Mouse (Mus musculus) thymus, adult 2 months (tissue): Measurements from ENCODE around the gene Clhc1. TPM values are rescaled to one million over a fixed set of nuclear protein-coding genes. Genes with fewer than 3 reads are reported as not detected.

ENCODE experiments used
- DNase-seq: peaks from one replicate; pipeline ENCODE4 v3.0.0; 2021
- H3K27ac ChIP-seq: fragments of 200-500 bp; 2 replicates; pipeline ENCODE4 v1.5.1; 2012; ENCODE audit warnings: low read length, control low read depth; ENCODE audit not compliant: control insufficient read depth, insufficient read depth
- H3K27me3 ChIP-seq: fragments of 200-500 bp; 2 replicates; pipeline ENCODE4 v1.6.1; 2012; ENCODE audit warnings: mild to moderate bottlenecking, low read length, moderate library complexity, mixed read lengths; ENCODE audit not compliant: control insufficient read depth, insufficient read depth
- H3K36me3 ChIP-seq: fragments of 200-500 bp; 2 replicates; pipeline ENCODE4 v1.6.1; 2012; ENCODE audit warnings: mild to moderate bottlenecking, low read length, moderate library complexity; ENCODE audit not compliant: control insufficient read depth, insufficient read depth
- H3K4me1 ChIP-seq: fragments of 200-500 bp; replicated peaks from 2 replicates; pipeline ENCODE4 v1.6.1; 2012; ENCODE audit warnings: low read length; ENCODE audit not compliant: control insufficient read depth, insufficient read depth
- H3K4me3 ChIP-seq: fragments of 200-500 bp; 2 replicates; pipeline ENCODE4 v1.5.1; 2012; ENCODE audit warnings: mild to moderate bottlenecking, low read length, control low read depth, moderate library complexity; ENCODE audit not compliant: control insufficient read depth, insufficient read depth
- CTCF ChIP-seq: fragments of 200-500 bp; IDR thresholded peaks from 2 replicates; pipeline ENCODE4 v1.5.1; 2012; ENCODE audit warnings: mild to moderate bottlenecking, control low read depth, low read length, moderate library complexity, borderline replicate concordance; ENCODE audit not compliant: control insufficient read depth, poor library complexity, insufficient read depth; ENCODE audit errors: extremely low read depth
- POLR2A ChIP-seq: fragments of 200-500 bp; IDR thresholded peaks from 2 replicates; pipeline ENCODE4 v1.6.1; 2012; ENCODE audit warnings: mild to moderate bottlenecking, low read length, control low read depth, moderate library complexity; ENCODE audit not compliant: control insufficient read depth, poor library complexity, insufficient read depth; ENCODE audit errors: extremely low read depth
- WGBS: fragments of 180-500 bp; shearing (Covaris S2); methylation state at CpG from one replicate; pipeline ENCODE4 v1.1.7; 2018; 5-methylcytosine and 5-hydroxymethylcytosine counted together
- polyA plus RNA-seq: library from polyadenylated mRNA; depleted of rRNA; stranded (reverse); fragments of >200 nt; gene quantifications from 2 replicates; pipeline ENCODE4 v1.2.3, GENCODE M21; 2012

The Clhc1 gene
- polyA plus RNA-seq, 1 experiment: not detected

DNA sequence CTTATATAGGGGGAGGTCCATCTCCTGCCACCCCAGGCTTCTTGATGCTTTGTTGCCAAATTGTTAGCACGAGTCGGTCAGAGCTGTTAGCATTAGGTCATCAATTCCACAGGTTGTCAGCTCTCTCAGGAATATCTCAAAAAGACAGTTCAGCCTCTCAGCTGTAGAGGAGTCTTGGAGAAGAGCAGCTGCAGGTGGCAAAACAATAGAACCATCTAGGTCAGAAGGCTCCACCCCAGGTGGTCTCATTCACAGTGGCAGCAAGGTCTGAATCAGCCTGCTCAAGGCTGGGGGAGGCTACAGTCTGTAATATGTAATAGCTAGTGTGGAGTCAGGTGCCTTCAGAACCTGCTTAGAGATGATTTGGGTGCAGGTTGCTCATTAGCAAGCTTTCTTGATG, 55.8 kb downstream of the Clhc1 start:
- TF ChIP-seq POLR2A (no peak), CTCF (no peak)
- no peaks in the 10 kb centered on the region for H3K36me3 ChIP-seq
- 87% methylated on average over 2 of the region's 2 CpGs for WGBS
- no peaks in the 10 kb centered on the region for H3K4me1 ChIP-seq
- no peaks in the 10 kb centered on the region for H3K27me3 ChIP-seq
- H3K27ac ChIP-seq: no peak overlapping the region
- no peak for DNase-seq
- H3K4me3 ChIP-seq: no peak overlapping the region

DNA sequence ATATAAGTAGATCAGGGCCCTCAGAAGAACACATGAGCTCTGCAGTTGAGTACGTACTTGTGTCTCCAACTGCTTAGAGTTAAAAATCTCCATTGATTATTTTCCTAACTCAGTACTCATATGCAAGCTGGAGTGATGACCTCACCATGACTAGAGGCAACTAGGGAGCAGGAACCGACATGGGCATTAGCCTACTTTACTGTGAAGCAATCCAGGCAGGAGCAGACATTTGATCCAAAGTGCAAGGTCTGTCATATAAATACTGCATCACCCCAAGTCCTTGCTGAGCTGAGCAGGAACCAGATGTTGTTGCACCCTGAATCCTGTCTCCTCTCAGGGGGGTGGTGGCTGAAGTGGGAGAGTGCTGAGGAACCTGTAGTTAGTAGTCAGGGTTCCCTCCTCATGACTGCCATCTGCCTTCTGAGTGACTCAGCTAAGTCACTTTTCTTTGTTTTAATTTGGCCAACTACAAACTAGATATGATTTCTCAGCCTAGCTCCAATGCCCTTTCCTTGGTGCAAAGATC, 59.8 kb downstream of the Clhc1 start:
- TF ChIP-seq POLR2A: no peak
- no peak for TF ChIP-seq CTCF
- no peak for DNase-seq
- Histone ChIP-seq H3K36me3 (no peaks in the 10 kb centered on the region), H3K4me3 (no peak overlapping the region), H3K27me3 (no peaks in the 10 kb centered on the region), H3K4me1 (no peaks in the 10 kb centered on the region), H3K27ac (no peak overlapping the region)
- 93% methylated on average over 2 of the region's 2 CpGs for WGBS

DNA sequence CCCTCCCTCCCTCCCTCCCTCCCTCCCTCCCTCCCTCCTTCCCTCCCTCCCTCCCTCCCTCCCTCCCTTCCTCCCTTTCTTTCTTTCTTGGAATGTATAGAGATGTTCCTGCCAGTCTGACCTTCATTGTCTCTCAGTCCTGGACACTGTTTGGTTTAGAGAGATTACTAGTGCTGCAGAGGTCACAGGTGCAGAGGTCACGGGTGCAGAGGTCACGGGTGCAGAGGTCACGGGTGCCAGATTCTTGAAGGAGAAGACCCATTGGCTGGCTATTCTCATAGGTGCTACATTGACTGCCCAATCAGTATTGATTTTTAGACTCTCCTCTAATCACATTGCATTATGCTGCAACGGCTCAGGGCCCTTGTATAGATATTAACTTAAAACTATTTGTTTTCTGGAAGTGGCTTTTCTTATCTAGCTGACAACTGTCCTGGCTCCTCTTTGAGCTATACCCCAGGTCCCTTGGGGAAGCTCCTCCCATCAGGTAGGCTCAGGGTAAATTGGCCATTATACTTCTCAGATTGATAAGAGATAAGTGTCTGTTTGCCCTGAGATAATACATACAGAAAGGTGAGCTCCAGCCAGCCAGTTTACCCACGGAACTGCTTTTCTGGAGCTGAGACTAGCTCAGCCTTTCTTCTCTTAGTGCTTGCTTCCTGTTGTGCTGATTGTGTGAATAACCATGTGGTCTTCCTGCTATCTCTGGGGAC, 62.2 kb downstream of the Clhc1 start:
- no peak for DNase-seq
- TF ChIP-seq CTCF: no peak
- no peak for TF ChIP-seq POLR2A
- H3K4me3 ChIP-seq: no peak overlapping the region
- no peak overlapping the region for H3K27ac ChIP-seq
- no peaks in the 10 kb centered on the region for H3K4me1 ChIP-seq
- H3K27me3 ChIP-seq: no peaks in the 10 kb centered on the region
- WGBS: 78% methylated on average over 5 of the region's 5 CpGs
- no peaks in the 10 kb centered on the region for H3K36me3 ChIP-seq

- no peak for DNase-seq
- no peaks in the 10 kb centered on the region for H3K36me3 ChIP-seq
- H3K4me1 ChIP-seq: no peaks in the 10 kb centered on the region
- H3K4me3 ChIP-seq: no peak overlapping the region
- H3K27ac ChIP-seq: no peak overlapping the region
- H3K27me3 ChIP-seq: no peaks in the 10 kb centered on the region
- no peak for TF ChIP-seq CTCF
- TF ChIP-seq POLR2A: no peak
These were observed 64.3 kb downstream of the Clhc1 start for GRCm38 (mm10) chr11:29612007-29612406.

GRCm38 (mm10) chr11:29613185-29613735, 65.5 kb downstream of the Clhc1 start:
- no peak for TF ChIP-seq CTCF
- Histone ChIP-seq H3K27ac (no peak overlapping the region), H3K27me3 (no peaks in the 10 kb centered on the region), H3K4me3 (no peak overlapping the region), H3K36me3 (no peaks in the 10 kb centered on the region), H3K4me1 (no peaks in the 10 kb centered on the region)
- 92% methylated on average over 4 of the region's 4 CpGs for WGBS
- no peak for DNase-seq

- 88% methylated on average over 6 of the region's 6 CpGs for WGBS
- no peak for TF ChIP-seq CTCF
- no peak for TF ChIP-seq POLR2A
- no peaks in the 10 kb centered on the region for H3K27me3 ChIP-seq
These were observed 66.6 kb downstream of the Clhc1 start for GRCm38 (mm10) chr11:29614217-29614924.

GRCm38 (mm10) chr11:29622030-29622790, 74.5 kb downstream of the Clhc1 start:
- no peak for DNase-seq
- TF ChIP-seq POLR2A (no peak), CTCF (no peak)
- Histone ChIP-seq H3K27me3 (no peaks in the 10 kb centered on the region), H3K4me3 (no peak overlapping the region), H3K27ac (no peak overlapping the region), H3K4me1 (no peaks in the 10 kb centered on the region), H3K36me3 (no peaks in the 10 kb centered on the region)
- WGBS: 95% methylated on average over 5 of the region's 5 CpGs

More at GRCm38 (mm10) chr11:29614217-29614924, 66.6 kb downstream of the Clhc1 start:
- no peaks in the 10 kb centered on the region for H3K4me1 ChIP-seq
- H3K27ac ChIP-seq: no peak overlapping the region
- DNase-seq: no peak
- no peak overlapping the region for H3K4me3 ChIP-seq
- no peaks in the 10 kb centered on the region for H3K36me3 ChIP-seq
